Mouse (Mus musculus): Measurements from ENCODE around the gene Eva1b. TPM values are rescaled to one million over a fixed set of nuclear protein-coding genes. Genes with fewer than 3 reads are reported as not detected.

Gene Eva1b
- polyA plus RNA-seq, 1 experiment from 2014 or later: 70.2 TPM

- H3K9me3 ChIP-seq (ENCODE audit: control insufficient read depth, low read depth, low read length): no peaks in the 10 kb centered on the region
- WGBS: 58% methylated on average over 7 of the region's 7 CpGs
- ATAC-seq (ENCODE audit: insufficient number of reproducible peaks, insufficient read depth, low FRiP score, low read depth): no peak
- H3K4me1 ChIP-seq (ENCODE audit: control insufficient read depth, insufficient read depth, low read length): peaks cover 30% of the 10 kb centered on the region
- H3K36me3 ChIP-seq (ENCODE audit: control insufficient read depth, insufficient read depth, low read length): no peaks in the 10 kb centered on the region
- H3K9ac ChIP-seq (replicated peaks; ENCODE audit: low read depth, low read length): no peak overlapping the region
- H3K27ac ChIP-seq (ENCODE audit: low read length): no peak overlapping the region
- no peaks in the 10 kb centered on the region for H3K27me3 ChIP-seq (ENCODE audit: control insufficient read depth, insufficient read depth, low read length)
- peak overlapping the region; percentile 94; the same call in 1 of the 2 replicates for H3K4me3 ChIP-seq (ENCODE audit: low read depth, low read length)
- H3K4me2 ChIP-seq (replicated peaks; ENCODE audit: low read depth, low read length): peak overlapping the region; percentile 81
Measured at GRCm38 (mm10) chr4:126105131-126105783, 42.3 kb upstream of the Eva1b start.

GRCm38 (mm10) chr4:126108061-126108740 is 39.3 kb upstream of the Eva1b start:
- H3K27ac ChIP-seq (ENCODE audit: low read length): peak overlapping the region; percentile 3; the same call in 1 of the 2 replicates
- peaks cover 35% of the 10 kb centered on the region for H3K4me1 ChIP-seq (ENCODE audit: control insufficient read depth, insufficient read depth, low read length)
- WGBS: 65% methylated on average over 8 of the region's 8 CpGs
- no peaks in the 10 kb centered on the region for H3K9me3 ChIP-seq (ENCODE audit: control insufficient read depth, low read depth, low read length)
- no peak overlapping the region for H3K4me3 ChIP-seq (ENCODE audit: low read depth, low read length)
- no peak for ATAC-seq (ENCODE audit: insufficient number of reproducible peaks, insufficient read depth, low FRiP score, low read depth)
- no peak overlapping the region for H3K4me2 ChIP-seq (replicated peaks; ENCODE audit: low read depth, low read length)
- H3K36me3 ChIP-seq (ENCODE audit: control insufficient read depth, insufficient read depth, low read length): no peaks in the 10 kb centered on the region
- no peaks in the 10 kb centered on the region for H3K27me3 ChIP-seq (ENCODE audit: control insufficient read depth, insufficient read depth, low read length)
- no peak overlapping the region for H3K9ac ChIP-seq (replicated peaks; ENCODE audit: low read depth, low read length)

- no peak for ATAC-seq (ENCODE audit: insufficient number of reproducible peaks, insufficient read depth, low FRiP score, low read depth)
- no peaks in the 10 kb centered on the region for H3K27me3 ChIP-seq (ENCODE audit: control insufficient read depth, insufficient read depth, low read length)
- H3K27ac ChIP-seq (ENCODE audit: low read length): peak overlapping the region; percentile 75
- no peak overlapping the region for H3K9ac ChIP-seq (replicated peaks; ENCODE audit: low read depth, low read length)
- WGBS: 69% methylated on average over 10 of the region's 10 CpGs
- no peaks in the 10 kb centered on the region for H3K36me3 ChIP-seq (ENCODE audit: control insufficient read depth, insufficient read depth, low read length)
- no peaks in the 10 kb centered on the region for H3K9me3 ChIP-seq (ENCODE audit: control insufficient read depth, low read depth, low read length)
- peaks cover 35% of the 10 kb centered on the region for H3K4me1 ChIP-seq (ENCODE audit: control insufficient read depth, insufficient read depth, low read length)
- H3K4me3 ChIP-seq (ENCODE audit: low read depth, low read length): no peak overlapping the region
- H3K4me2 ChIP-seq (replicated peaks; ENCODE audit: low read depth, low read length): no peak overlapping the region
Measured at GRCm38 (mm10) chr4:126109613-126110373, 37.8 kb upstream of the Eva1b start.

DNA sequence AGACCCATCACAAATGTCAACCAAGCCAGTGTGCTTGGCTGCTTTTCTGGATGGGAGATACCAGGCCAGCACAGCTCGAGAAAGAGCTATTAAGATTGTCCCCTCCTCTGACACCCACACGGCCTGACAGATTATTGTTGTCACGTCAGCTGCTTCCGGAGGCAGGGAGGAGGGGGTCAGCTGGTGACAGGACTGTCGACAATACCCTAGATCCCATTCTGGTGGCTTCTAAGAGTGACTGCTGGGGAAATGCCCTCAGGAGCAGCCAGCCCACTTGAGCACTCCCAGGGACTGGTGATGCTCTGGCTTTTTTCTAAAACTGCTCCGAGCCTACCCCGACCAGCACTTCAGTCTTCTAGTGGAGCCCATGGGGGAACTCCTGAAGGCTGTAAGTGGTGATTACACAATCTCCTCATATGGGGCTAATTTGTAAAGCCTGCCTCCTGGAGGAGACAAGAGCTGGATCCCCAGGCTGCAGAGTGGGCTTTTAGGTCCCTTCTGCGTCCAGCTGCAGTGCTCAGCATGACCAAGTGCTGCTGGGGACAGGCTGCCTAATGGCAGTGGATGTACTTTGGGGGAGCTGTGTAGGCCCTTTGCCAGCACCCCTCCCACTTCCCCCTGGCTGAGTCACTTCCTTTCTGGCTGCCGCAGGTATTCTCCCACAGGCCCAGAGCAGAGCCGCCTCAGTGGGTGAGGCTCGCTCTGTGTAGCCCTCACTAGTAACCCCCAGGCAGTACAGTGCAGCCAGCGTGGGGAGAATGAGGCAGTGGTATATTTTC is 37.0 kb upstream of the Eva1b start:
- Histone ChIP-seq H3K4me2 (replicated peaks; ENCODE audit: low read depth, low read length) (no peak overlapping the region; the same call in 1 of the 2 replicates), H3K4me1 (ENCODE audit: control insufficient read depth, insufficient read depth, low read length) (peaks cover 33% of the 10 kb centered on the region), H3K27ac (ENCODE audit: low read length) (peak overlapping the region; percentile 75), H3K9ac (replicated peaks; ENCODE audit: low read depth, low read length) (no peak overlapping the region), H3K36me3 (ENCODE audit: control insufficient read depth, insufficient read depth, low read length) (no peaks in the 10 kb centered on the region), H3K27me3 (ENCODE audit: control insufficient read depth, insufficient read depth, low read length) (no peaks in the 10 kb centered on the region), H3K9me3 (ENCODE audit: control insufficient read depth, low read depth, low read length) (no peaks in the 10 kb centered on the region), H3K4me3 (ENCODE audit: low read depth, low read length) (no peak overlapping the region)
- WGBS: 11% methylated on average over 12 of the region's 12 CpGs
- peak; percentile 76 for ATAC-seq (ENCODE audit: insufficient number of reproducible peaks, insufficient read depth, low FRiP score, low read depth)

DNA sequence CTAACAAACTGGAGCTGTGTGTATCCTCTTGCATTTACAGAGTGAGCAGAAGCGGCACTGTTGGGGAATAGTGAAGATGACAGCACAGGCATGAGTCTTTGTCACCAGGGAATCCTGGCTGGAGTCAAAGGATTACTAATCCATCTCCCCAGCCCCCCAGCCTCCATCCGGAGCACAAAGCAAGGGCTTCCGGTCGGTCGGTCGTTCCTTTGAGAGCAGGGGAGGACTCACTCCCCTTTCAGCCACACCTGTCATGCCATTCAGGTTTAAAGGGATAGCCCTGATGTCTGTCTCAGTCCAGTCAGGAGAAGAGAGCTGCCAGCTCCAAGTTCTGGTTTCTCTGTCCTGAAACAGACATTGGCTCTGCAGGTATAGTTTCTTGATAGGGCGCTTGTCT is 36.4 kb upstream of the Eva1b start:
- 22% methylated on average over 7 of the region's 7 CpGs for WGBS
- Histone ChIP-seq H3K9ac (replicated peaks; ENCODE audit: low read depth, low read length) (no peak overlapping the region), H3K4me3 (ENCODE audit: low read depth, low read length) (no peak overlapping the region), H3K27ac (ENCODE audit: low read length) (peak overlapping the region; percentile 75), H3K4me1 (ENCODE audit: control insufficient read depth, insufficient read depth, low read length) (peaks cover 39% of the 10 kb centered on the region), H3K36me3 (ENCODE audit: control insufficient read depth, insufficient read depth, low read length) (no peaks in the 10 kb centered on the region), H3K4me2 (replicated peaks; ENCODE audit: low read depth, low read length) (no peak overlapping the region; the same call in 1 of the 2 replicates), H3K27me3 (ENCODE audit: control insufficient read depth, insufficient read depth, low read length) (no peaks in the 10 kb centered on the region), H3K9me3 (ENCODE audit: control insufficient read depth, low read depth, low read length) (no peaks in the 10 kb centered on the region)
- no peak for ATAC-seq (ENCODE audit: insufficient number of reproducible peaks, insufficient read depth, low FRiP score, low read depth)

- H3K9me3 ChIP-seq (ENCODE audit: control insufficient read depth, low read depth, low read length): no peaks in the 10 kb centered on the region
Measured at GRCm38 (mm10) chr4:126113243-126113642, 34.3 kb upstream of the Eva1b start.

GRCm38 (mm10) chr4:126113943-126114342 is 33.6 kb upstream of the Eva1b start:
- no peaks in the 10 kb centered on the region for H3K9me3 ChIP-seq (ENCODE audit: control insufficient read depth, low read depth, low read length)
- no peak overlapping the region for H3K4me2 ChIP-seq (replicated peaks; ENCODE audit: low read depth, low read length)
- H3K27me3 ChIP-seq (ENCODE audit: control insufficient read depth, insufficient read depth, low read length): no peaks in the 10 kb centered on the region
- peaks cover 30% of the 10 kb centered on the region for H3K4me1 ChIP-seq (ENCODE audit: control insufficient read depth, insufficient read depth, low read length)
- no peak overlapping the region for H3K9ac ChIP-seq (replicated peaks; ENCODE audit: low read depth, low read length)
- no peak overlapping the region for H3K4me3 ChIP-seq (ENCODE audit: low read depth, low read length)
- WGBS: 14% methylated on average over 6 of the region's 6 CpGs
- H3K36me3 ChIP-seq (ENCODE audit: control insufficient read depth, insufficient read depth, low read length): no peaks in the 10 kb centered on the region; the same call in 1 of the 2 replicates
- no peak for ATAC-seq (ENCODE audit: insufficient number of reproducible peaks, insufficient read depth, low FRiP score, low read depth)
- H3K27ac ChIP-seq (ENCODE audit: low read length): no peak overlapping the region

More at GRCm38 (mm10) chr4:126113243-126113642, 34.3 kb upstream of the Eva1b start:
- 76% methylated on average over 4 of the region's 4 CpGs for WGBS
- H3K4me1 ChIP-seq (ENCODE audit: control insufficient read depth, insufficient read depth, low read length): peaks cover 35% of the 10 kb centered on the region
- H3K4me2 ChIP-seq (replicated peaks; ENCODE audit: low read depth, low read length): no peak overlapping the region
- no peak overlapping the region for H3K4me3 ChIP-seq (ENCODE audit: low read depth, low read length)
- ATAC-seq (ENCODE audit: insufficient number of reproducible peaks, insufficient read depth, low FRiP score, low read depth): no peak
- no peaks in the 10 kb centered on the region; the same call in 1 of the 2 replicates for H3K36me3 ChIP-seq (ENCODE audit: control insufficient read depth, insufficient read depth, low read length)
- 0 out of 2 replicates have a peak overlapping the region, but pooled peaks have one; percentile 10 for H3K9ac ChIP-seq (replicated peaks; ENCODE audit: low read depth, low read length)
- no peak overlapping the region for H3K27ac ChIP-seq (ENCODE audit: low read length)
- no peaks in the 10 kb centered on the region for H3K27me3 ChIP-seq (ENCODE audit: control insufficient read depth, insufficient read depth, low read length)

DNA sequence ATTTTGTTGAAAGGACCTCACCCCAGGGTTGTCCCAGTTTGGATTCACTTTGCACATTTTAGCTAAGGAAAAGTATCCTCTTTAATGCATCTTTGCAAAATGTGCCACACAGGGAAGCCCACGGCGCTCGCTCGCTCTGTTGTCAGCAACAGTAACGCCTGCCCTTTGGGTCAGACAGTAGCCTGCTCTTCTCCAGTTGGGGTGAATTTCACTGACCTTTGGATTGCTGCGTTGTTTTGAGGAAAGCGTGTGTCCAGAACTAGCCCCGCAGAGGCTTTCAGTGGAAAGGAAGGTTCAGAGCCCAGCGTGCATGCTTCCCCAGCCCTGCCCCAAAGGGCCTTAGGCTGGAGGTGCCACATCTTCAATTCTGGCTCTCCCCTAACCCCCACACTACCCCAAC is 32.1 kb upstream of the Eva1b start:
- ATAC-seq (ENCODE audit: insufficient number of reproducible peaks, insufficient read depth, low FRiP score, low read depth): no peak
- H3K27me3 ChIP-seq (ENCODE audit: control insufficient read depth, insufficient read depth, low read length): no peaks in the 10 kb centered on the region
- no peak overlapping the region for H3K9ac ChIP-seq (replicated peaks; ENCODE audit: low read depth, low read length)
- H3K4me1 ChIP-seq (ENCODE audit: control insufficient read depth, insufficient read depth, low read length): peaks cover 19% of the 10 kb centered on the region
- H3K4me2 ChIP-seq (replicated peaks; ENCODE audit: low read depth, low read length): no peak overlapping the region
- H3K36me3 ChIP-seq (ENCODE audit: control insufficient read depth, insufficient read depth, low read length): no peaks in the 10 kb centered on the region; the same call in 1 of the 2 replicates
- no peak overlapping the region for H3K4me3 ChIP-seq (ENCODE audit: low read depth, low read length)
- no peak overlapping the region for H3K27ac ChIP-seq (ENCODE audit: low read length)
- 85% methylated on average over 9 of the region's 9 CpGs for WGBS
- no peaks in the 10 kb centered on the region for H3K9me3 ChIP-seq (ENCODE audit: control insufficient read depth, low read depth, low read length)
